Mouse (Mus musculus): ENCODE measurements around the gene St8sia1. TPM values are rescaled to one million over a fixed set of nuclear protein-coding genes. Genes with fewer than 3 reads are reported as not detected.
A peak's percentile ranks its signal among the peaks of the same experiment; 100 is the strongest.

St8sia1 gene
- total and polyA plus RNA-seq, 3 experiments: 0.01 TPM; not detected in 2

DNA sequence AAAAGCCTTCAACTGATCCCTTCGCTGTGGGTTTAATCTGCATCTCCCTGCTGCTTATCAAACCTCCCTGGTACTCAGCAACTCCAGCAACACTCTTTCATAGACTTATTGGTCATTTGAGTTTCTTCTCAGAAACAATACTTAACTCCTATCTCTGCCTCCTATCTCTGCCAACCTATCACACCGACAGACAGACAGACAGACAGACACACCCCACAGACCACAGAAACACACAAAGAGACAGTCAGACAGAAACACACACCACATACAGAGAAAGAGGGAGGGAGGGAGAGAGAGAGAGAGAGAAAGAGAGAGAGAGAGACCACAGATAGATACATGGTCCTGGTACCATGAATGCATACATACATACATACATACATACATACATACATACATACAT is 18.8 kb downstream of the St8sia1 start:
- no peak for DNase-seq (ENCODE audit: low read depth, low spot score)
- Histone ChIP-seq H3K27ac (ENCODE audit: control insufficient read depth, low read depth, low read length) (no peak overlapping the region), H3K9ac (ENCODE audit: control insufficient read depth, low read depth, low read length, poor library complexity, severe bottlenecking) (no peak overlapping the region), H3K9me3 (replicated peaks; ENCODE audit: insufficient read depth, low read length) (no peaks in the 10 kb centered on the region), H3K79me2 (ENCODE audit: control insufficient read depth, insufficient read depth, low read length, poor library complexity) (no peaks in the 10 kb centered on the region), H3K4me1 (ENCODE audit: control insufficient read depth in 1 of 2, insufficient read depth in 2 of 2, low read length in 2 of 2) (no peaks in the 10 kb centered on the region), H3K36me3 (ENCODE audit: control insufficient read depth in 1 of 2, insufficient read depth in 2 of 2, low read length in 2 of 2) (no peaks in the 10 kb centered on the region), H3K4me3 (ENCODE audit: control insufficient read depth in 1 of 2, insufficient read depth in 1 of 2, low read depth in 2 of 2, low read length in 2 of 2) (no peak overlapping the region), H3K27me3 (ENCODE audit: control insufficient read depth in 1 of 2, insufficient read depth in 2 of 2, low read length in 2 of 2) (no peaks in the 10 kb centered on the region)
- TF ChIP-seq TBP (IDR thresholded peaks at IDR 0.05; ENCODE audit: low read depth, low read length) (no peak), SMC3 (IDR thresholded peaks at IDR 0.05; ENCODE audit: low read depth, low read length) (no peak), KAT2A (conservative IDR thresholded peaks at IDR 0.05; ENCODE audit: low read depth, low read length) (no peak)

DNA sequence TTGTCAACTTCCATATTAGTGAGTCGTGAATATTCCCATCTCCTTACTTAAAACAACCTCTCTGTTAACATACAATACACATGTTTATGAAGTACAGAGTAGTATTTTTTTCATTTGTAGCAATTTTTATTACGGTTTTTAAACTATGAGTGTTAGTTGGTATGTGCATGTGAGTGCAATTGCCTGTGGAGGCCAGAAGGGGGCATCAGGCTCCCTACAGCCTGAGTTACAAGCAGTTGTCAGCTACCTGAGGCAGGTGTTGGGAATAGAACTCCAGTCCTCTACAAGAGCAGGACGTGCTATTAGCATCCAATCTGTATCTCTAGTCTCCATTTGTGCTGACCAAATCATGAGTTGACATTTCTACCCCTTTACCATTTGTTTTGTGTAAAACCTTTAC is 19.8 kb downstream of the St8sia1 start:
- Histone ChIP-seq H3K9ac (ENCODE audit: control insufficient read depth, low read depth, low read length, poor library complexity, severe bottlenecking) (no peak overlapping the region), H3K79me2 (ENCODE audit: control insufficient read depth, insufficient read depth, low read length, poor library complexity) (no peaks in the 10 kb centered on the region), H3K27me3 (ENCODE audit: control insufficient read depth in 1 of 2, insufficient read depth in 2 of 2, low read length in 2 of 2) (no peaks in the 10 kb centered on the region), H3K27ac (ENCODE audit: control insufficient read depth, low read depth, low read length) (no peak overlapping the region), H3K9me3 (replicated peaks; ENCODE audit: insufficient read depth, low read length) (no peaks in the 10 kb centered on the region), H3K4me1 (ENCODE audit: control insufficient read depth in 1 of 2, insufficient read depth in 2 of 2, low read length in 2 of 2) (no peaks in the 10 kb centered on the region), H3K36me3 (ENCODE audit: control insufficient read depth in 1 of 2, insufficient read depth in 2 of 2, low read length in 2 of 2) (no peaks in the 10 kb centered on the region), H3K4me3 (ENCODE audit: control insufficient read depth in 1 of 2, insufficient read depth in 1 of 2, low read depth in 2 of 2, low read length in 2 of 2) (no peak overlapping the region)
- TF ChIP-seq CTCF (IDR thresholded peaks at IDR 0.05 in 2 of 3, conservative IDR thresholded peaks at IDR 0.05 in 1 of 3; ENCODE audit: control insufficient read depth in 1 of 3, insufficient read depth in 1 of 3, low read depth in 2 of 3, low read length in 3 of 3, poor library complexity in 1 of 3, severe bottlenecking in 1 of 3) (peak; percentile 32 to 47 (median 33)), RAD21 (IDR thresholded peaks at IDR 0.05; ENCODE audit: low read depth, low read length) (peak; percentile 7), SMC3 (IDR thresholded peaks at IDR 0.05; ENCODE audit: low read depth, low read length) (peak; percentile 18; the same call in 1 of the 2 replicates), USF2 (IDR thresholded peaks at IDR 0.05; ENCODE audit: borderline replicate concordance in 1 of 2, insufficient read depth in 1 of 2, low read depth in 1 of 2, low read length in 2 of 2) (no peak), E2F4 (IDR thresholded peaks at IDR 0.05; ENCODE audit: borderline replicate concordance, low read depth, low read length) (no peak)
- no peak for DNase-seq (ENCODE audit: low read depth, low spot score)

DNA sequence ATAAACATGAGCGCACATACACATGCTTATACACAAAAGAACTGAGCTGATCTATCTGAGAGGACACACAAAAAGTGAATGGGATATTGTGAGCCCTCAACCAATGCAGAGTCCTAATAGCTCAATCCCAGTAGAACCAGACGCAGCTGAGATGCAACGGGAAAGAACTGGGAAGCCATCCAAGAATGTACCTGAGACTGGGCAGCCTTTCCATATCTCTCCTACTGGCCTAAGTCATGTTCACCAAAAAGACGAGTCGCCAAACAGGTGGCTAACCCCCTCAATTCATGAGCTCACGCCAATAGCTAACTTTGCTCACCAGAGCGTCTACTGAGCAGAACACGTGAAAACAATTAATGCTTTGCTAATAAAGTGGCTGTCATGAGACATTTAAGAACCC is 20.8 kb downstream of the St8sia1 start:
- Histone ChIP-seq H3K4me3 (ENCODE audit: control insufficient read depth in 1 of 2, insufficient read depth in 1 of 2, low read depth in 2 of 2, low read length in 2 of 2) (no peak overlapping the region), H3K36me3 (ENCODE audit: control insufficient read depth in 1 of 2, insufficient read depth in 2 of 2, low read length in 2 of 2) (no peaks in the 10 kb centered on the region), H3K27me3 (ENCODE audit: control insufficient read depth in 1 of 2, insufficient read depth in 2 of 2, low read length in 2 of 2) (no peaks in the 10 kb centered on the region), H3K27ac (ENCODE audit: control insufficient read depth, low read depth, low read length) (no peak overlapping the region), H3K79me2 (ENCODE audit: control insufficient read depth, insufficient read depth, low read length, poor library complexity) (no peaks in the 10 kb centered on the region), H3K9ac (ENCODE audit: control insufficient read depth, low read depth, low read length, poor library complexity, severe bottlenecking) (no peak overlapping the region), H3K9me3 (replicated peaks; ENCODE audit: insufficient read depth, low read length) (no peaks in the 10 kb centered on the region), H3K4me1 (ENCODE audit: control insufficient read depth in 1 of 2, insufficient read depth in 2 of 2, low read length in 2 of 2) (no peaks in the 10 kb centered on the region)
- DNase-seq (ENCODE audit: low read depth, low spot score): no peak
- TF ChIP-seq MYC (IDR thresholded peaks at IDR 0.05; ENCODE audit: low read depth, low read length) (no peak), EP300 (IDR thresholded peaks at IDR 0.05; ENCODE audit: low read depth in 1 of 2, low read length in 2 of 2) (no peak), CHD2 (IDR thresholded peaks at IDR 0.05; ENCODE audit: low read length) (no peak), GATA1 (IDR thresholded peaks at IDR 0.05; ENCODE audit: low read depth, low read length) (no peak), USF1 (IDR thresholded peaks at IDR 0.05; ENCODE audit: low read depth, low read length) (no peak), ZC3H11A (IDR thresholded peaks at IDR 0.05; ENCODE audit: low read depth, low read length) (no peak), BHLHE40 (IDR thresholded peaks at IDR 0.05; ENCODE audit: borderline replicate concordance, low read depth, low read length) (no peak), CHD1 (IDR thresholded peaks at IDR 0.05; ENCODE audit: low read depth, low read length) (no peak), TAL1 (IDR thresholded peaks at IDR 0.05; ENCODE audit: low read length) (no peak), JUND (IDR thresholded peaks at IDR 0.05; ENCODE audit: low read depth, low read length) (no peak), SIN3A (IDR thresholded peaks at IDR 0.05; ENCODE audit: low read length) (no peak), ETS1 (IDR thresholded peaks at IDR 0.05; ENCODE audit: low read depth, low read length) (no peak), NELFE (IDR thresholded peaks at IDR 0.05; ENCODE audit: low read depth, low read length) (no peak), RAD21 (IDR thresholded peaks at IDR 0.05; ENCODE audit: low read depth, low read length) (no peak), TBP (IDR thresholded peaks at IDR 0.05; ENCODE audit: low read depth, low read length) (no peak), GABPA (IDR thresholded peaks at IDR 0.05; ENCODE audit: low read depth, low read length) (no peak), KAT2A (conservative IDR thresholded peaks at IDR 0.05; ENCODE audit: low read depth, low read length) (no peak), UBTF (IDR thresholded peaks at IDR 0.05; ENCODE audit: borderline replicate concordance, insufficient read depth, low read depth, low read length) (no peak)
